Mouse (Mus musculus): ENCODE measurements around the gene Sp6.

DNA sequence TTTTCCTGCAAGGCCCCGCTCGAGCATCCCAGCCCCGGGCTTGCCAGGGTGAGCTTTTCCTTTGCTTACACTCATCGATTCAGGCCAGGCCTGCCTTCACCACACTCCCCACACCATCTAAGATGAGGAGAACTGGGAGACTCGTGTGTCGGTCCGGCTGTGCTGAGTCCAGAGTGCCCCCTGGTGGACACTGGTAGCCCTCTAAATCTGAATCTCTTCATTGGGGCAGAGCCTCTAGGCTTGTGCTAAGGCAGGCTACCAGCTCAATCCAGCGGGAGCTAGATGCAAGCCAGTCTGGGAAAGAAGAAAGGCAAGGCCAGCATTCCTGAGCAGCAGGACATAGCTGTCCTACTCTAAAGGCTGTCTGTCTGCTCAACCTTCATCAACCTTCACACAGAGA lies 49.6 kb upstream of the Sp6 start:
- peak; percentile 94 for TF ChIP-seq CTCF (IDR thresholded peaks at IDR 0.05; ENCODE audit: low read depth, low read length)
- no peak for TF ChIP-seq POLR2A (IDR thresholded peaks at IDR 0.05; ENCODE audit: extremely low read depth, insufficient read depth, low read length)
